Mouse (Mus musculus) erythroblast, embryonic 14.5 days (primary cell): ENCODE measurements at regions not wholly inside any gene's neighbourhood (a gene's known extent, or its start where the extent isn't known, plus 50 kb on each side); places are given as distances from the start of the nearest gene placed in this dataset.

Source experiments
- H3K27me3 ChIP-seq: 2 replicates; pipeline ENCODE4 v1.6.1; 2012; ENCODE audit warnings: inconsistent platforms; ENCODE audit not compliant: control insufficient read depth
- H3K36me3 ChIP-seq: 2 replicates; pipeline ENCODE4 v1.6.1; 2012; ENCODE audit warnings: mild to moderate bottlenecking, inconsistent platforms; ENCODE audit not compliant: control insufficient read depth
- H3K4me1 ChIP-seq: 2 replicates; pipeline ENCODE4 v1.6.1; 2012; ENCODE audit warnings: inconsistent platforms; ENCODE audit not compliant: control insufficient read depth
- H3K4me3 ChIP-seq: replicated peaks from 2 replicates; pipeline ENCODE3; 2012; ENCODE audit warnings: moderate library complexity, mild to moderate bottlenecking, inconsistent platforms
- H3K9me3 ChIP-seq: 2 replicates; pipeline ENCODE4 v1.6.1; 2012; ENCODE audit warnings: low read length, inconsistent platforms, mixed read lengths; ENCODE audit not compliant: control insufficient read depth
- GATA1 ChIP-seq: IDR thresholded peaks from 2 replicates; pipeline ENCODE4 v1.6.1; 2012; ENCODE audit warnings: low read length, inconsistent platforms, mixed read lengths
- TAL1 ChIP-seq: IDR thresholded peaks from 3 replicates; pipeline ENCODE4 v1.6.1; 2012; ENCODE audit warnings: low read length, inconsistent platforms, mixed read lengths

DNA sequence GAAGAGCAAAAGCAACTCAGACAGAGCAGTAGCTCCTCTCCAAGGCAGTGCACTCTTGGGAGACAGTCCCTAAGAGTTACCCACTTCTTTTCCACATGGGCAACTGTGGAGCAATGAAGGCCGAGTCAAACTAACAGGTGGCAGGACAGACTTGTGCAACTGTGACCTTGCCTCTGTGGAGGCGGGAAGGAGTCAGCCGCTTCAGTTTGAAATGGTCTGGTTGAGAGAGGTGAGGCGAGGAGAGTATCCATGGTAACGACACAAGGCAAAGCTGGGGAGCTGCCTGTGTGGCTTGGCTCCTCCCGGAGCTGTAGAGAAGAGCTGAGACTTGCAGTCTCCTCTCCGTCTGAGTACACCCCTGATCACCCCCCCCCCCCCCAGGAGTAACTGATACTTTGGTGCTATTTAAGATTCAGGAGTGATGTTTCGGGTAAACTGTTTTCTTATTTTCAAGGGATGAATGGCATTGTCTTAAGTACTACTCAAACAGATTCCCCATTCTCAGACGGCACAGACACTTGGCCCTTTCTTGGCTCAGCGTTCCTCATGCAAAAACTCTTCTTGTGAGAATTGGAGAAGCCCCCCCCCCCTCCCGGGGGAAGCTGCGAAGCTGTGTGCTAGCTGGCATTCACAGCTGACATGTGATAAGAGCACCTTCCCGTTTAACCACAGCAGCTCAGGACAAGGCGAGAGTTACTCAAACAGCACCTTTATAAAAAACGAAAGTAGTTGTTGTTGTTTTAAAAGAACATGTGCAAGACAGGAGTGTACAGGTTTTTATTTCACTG is 54.9 kb upstream of the Chst1 start:
- Histone ChIP-seq H3K27me3 (no peaks in the 10 kb centered on the region), H3K4me1 (no peaks in the 10 kb centered on the region), H3K36me3 (no peaks in the 10 kb centered on the region), H3K9me3 (no peaks in the 10 kb centered on the region), H3K4me3 (no peak overlapping the region)
- TF ChIP-seq TAL1, result no peak
- no peak for TF ChIP-seq GATA1

DNA sequence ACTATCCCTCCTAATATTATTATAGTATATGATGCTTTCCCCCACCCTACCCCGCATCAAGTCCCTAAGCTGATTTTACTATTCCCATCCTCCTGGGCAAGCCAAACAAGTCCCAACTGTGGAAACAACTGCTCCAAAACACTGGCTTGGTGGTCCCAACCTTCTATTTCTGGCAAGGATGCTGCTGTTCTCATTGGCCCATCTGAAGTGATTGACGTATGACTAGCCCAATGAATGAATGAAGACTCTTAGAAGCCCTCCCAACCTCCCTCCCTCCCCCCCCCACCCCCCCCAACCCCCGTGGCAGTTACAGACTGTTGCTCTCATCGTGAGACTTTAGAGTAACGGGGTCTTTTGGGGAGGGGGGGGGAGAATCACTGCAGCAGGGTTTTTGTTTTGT is 58.7 kb upstream of the Chst1 start:
- Histone ChIP-seq H3K36me3 (no peaks in the 10 kb centered on the region), H3K9me3 (no peaks in the 10 kb centered on the region), H3K27me3 (no peaks in the 10 kb centered on the region), H3K4me1 (no peaks in the 10 kb centered on the region), H3K4me3 (no peak overlapping the region)
- TF ChIP-seq GATA1 (no peak), TAL1 (no peak)

DNA sequence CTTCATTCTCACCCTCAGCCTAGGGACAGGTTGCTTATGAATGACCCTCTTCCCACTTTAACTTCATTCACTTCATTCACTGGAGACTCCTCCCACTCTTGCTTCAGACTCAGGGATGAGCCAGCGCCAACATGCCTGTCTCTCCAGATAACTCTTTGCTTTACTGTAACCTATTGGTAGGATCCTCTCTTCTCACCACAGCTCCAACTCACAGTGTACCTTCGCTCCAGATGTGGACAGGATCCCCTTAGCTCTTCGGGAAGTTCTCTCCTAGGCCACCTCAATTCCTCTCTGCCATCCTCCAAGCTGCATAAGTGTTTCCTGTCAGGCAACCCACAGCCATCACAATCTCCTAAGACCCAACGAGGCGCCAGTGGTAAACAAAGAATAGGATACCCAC is 67.5 kb upstream of the Chst1 start:
- Histone ChIP-seq H3K4me3 (no peak overlapping the region), H3K36me3 (no peaks in the 10 kb centered on the region), H3K4me1 (no peaks in the 10 kb centered on the region; the same call in 1 of the 2 replicates), H3K27me3 (peaks cover 13% of the 10 kb centered on the region), H3K9me3 (no peaks in the 10 kb centered on the region)
- no peak for TF ChIP-seq TAL1

GRCm38 (mm10) chr2:92530677-92531076 is 68.8 kb upstream of the Chst1 start:
- TF ChIP-seq GATA1 (no peak), TAL1 (no peak)
- Histone ChIP-seq H3K4me1 (no peaks in the 10 kb centered on the region; the same call in 1 of the 2 replicates), H3K4me3 (no peak overlapping the region), H3K27me3 (peaks cover 13% of the 10 kb centered on the region), H3K9me3 (no peaks in the 10 kb centered on the region), H3K36me3 (no peaks in the 10 kb centered on the region)

DNA sequence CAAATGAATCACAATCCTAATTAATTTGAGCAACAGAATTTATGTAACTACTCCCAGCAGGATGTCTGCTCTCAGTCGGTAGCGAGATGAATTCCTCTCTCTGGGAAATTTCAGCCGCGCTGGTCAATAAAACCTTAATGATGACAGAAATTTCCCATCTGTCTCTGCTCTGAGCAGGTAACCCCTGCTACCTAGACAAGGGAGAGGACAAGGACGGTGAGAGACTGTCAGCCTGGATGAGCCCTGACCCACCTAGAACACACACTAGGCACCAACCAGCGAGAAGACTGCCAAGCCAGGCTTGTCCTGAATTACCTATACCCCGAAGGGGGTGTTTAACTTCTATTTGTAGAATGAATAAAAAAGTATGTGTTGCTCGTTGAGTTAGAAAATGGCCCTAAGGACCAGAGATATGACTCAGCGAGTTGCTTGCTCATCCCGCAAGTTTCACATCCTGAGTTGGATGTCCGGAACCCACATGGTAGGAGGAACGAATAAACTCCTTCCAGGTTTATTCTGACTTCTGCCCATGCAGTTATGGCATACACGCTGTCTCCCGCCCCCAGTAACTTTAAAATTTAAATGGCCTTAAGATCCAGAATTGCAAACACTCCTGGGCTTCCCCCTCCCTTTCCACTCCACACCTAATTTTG is 69.5 kb upstream of the Slc35c1 start:
- TF ChIP-seq GATA1 (no peak), TAL1 (no peak)
- Histone ChIP-seq H3K4me3 (no peak overlapping the region), H3K36me3 (no peaks in the 10 kb centered on the region), H3K27me3 (peaks cover 13% of the 10 kb centered on the region), H3K9me3 (no peaks in the 10 kb centered on the region), H3K4me1 (no peaks in the 10 kb centered on the region; the same call in 1 of the 2 replicates)

DNA sequence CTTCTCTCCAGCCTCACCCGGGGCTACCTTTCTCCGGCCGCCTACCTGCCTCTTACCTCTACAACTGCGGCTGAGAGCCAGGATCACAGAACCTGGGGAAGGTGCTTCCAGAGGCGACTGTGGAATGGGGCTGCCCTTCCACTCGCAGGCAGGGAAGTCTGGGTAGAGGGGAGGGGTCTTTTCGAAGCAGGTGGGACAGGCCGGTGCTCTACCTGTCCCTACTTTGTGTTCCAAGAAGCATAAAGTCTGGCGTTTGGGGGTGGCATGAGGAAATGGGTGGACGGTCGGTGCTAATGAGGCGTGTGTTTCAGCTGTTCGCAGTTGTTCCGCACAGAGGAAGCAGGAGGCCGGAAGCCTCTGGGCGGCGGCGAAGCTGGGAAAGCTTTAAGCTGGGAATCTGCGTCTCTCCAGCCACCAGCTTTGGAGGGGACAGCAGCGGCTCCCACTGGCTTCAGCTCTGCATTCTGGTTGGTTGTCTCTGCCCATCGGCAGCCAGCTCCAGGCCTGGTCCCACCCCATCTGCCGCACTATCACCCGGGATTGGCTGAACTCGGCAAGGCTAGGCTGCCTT is 68.8 kb upstream of the Slc35c1 start:
- Histone ChIP-seq H3K4me1 (no peaks in the 10 kb centered on the region; the same call in 1 of the 2 replicates), H3K36me3 (no peaks in the 10 kb centered on the region), H3K4me3 (peak overlapping the region; percentile 24), H3K9me3 (no peaks in the 10 kb centered on the region), H3K27me3 (peaks cover 13% of the 10 kb centered on the region)
- TF ChIP-seq TAL1 (no peak), GATA1 (no peak)

DNA sequence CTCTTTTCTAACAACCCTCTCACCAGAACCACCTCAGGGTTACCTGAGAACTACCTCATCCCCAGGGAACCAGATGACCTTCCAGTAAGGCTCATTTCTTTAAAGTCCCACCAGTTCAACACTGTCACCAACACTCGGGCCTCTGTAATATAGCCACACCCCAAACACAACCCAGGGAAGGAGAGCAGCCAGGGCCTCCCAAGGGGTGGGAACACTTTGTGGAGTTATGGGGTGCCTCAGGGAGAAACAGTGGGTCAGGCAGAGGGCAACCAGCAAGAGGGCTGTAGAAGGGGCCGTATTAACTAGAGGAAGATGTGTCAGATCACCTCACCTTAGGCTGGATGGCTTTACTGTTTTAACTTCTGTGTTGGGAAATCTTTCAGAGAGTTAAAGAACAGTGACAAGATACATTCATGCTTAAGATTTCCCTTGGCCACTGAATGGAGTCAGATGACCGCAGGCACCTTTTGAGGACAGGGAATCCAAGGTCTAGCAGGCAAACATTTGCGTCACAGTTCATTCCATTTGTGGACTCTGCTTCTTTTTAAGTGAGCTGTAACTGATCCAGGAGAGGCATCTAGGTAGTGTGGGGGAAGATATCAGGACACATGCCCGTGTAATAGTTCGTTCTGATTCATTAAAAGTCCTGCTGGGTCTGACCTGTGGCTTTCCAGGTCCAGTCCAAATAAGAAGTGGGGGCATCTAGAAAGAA is 67.9 kb upstream of the Slc35c1 start:
- H3K4me3 ChIP-seq, result no peak overlapping the region
- H3K27me3 ChIP-seq, result peaks cover 13% of the 10 kb centered on the region
- TF ChIP-seq TAL1, result no peak

DNA sequence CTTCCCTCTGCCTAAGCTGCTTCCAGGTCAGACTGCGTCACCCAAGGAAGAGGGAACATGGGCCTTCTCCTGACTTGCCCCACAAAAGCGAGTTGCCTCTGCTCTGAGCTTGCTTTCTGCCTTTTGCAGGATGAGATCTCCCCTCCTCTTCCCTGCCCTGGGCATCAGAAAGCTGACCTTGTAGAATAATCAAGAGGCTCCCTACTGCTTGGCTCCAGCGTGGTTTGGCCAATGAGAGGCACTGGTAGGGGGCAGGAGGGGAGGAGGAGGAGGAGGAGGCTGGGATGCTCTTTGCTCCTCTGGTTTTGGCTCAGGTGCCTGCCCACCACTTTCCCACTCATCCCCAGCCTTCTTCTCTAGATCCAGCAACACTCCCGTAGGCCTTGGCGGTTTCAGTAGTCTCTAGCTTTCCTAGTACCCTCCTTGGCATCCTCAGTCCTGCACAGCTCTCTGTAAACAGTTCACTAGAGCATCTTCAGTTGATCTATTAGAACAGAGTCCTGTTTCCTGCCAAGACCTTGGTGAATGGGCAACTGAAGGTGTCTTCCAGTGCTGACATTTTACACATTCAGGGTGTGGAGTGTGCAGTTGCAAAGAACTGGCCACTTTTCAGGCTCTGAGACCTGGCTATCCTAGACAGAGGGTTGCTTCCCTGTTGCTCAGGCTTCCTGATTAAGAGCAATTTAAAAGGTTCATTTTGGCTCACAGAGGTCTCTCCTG is 66.5 kb upstream of the Slc35c1 start:
- Histone ChIP-seq H3K36me3 (no peaks in the 10 kb centered on the region), H3K4me1 (no peaks in the 10 kb centered on the region; the same call in 1 of the 2 replicates), H3K4me3 (no peak overlapping the region), H3K9me3 (no peaks in the 10 kb centered on the region), H3K27me3 (peaks cover 13% of the 10 kb centered on the region)
- TF ChIP-seq TAL1, result no peak
- no peak for TF ChIP-seq GATA1

More for the DNA sequence above, 67.9 kb upstream of the Slc35c1 start:
- Histone ChIP-seq H3K4me1 (no peaks in the 10 kb centered on the region; the same call in 1 of the 2 replicates), H3K36me3 (no peaks in the 10 kb centered on the region), H3K9me3 (no peaks in the 10 kb centered on the region)
